Comparison of ENCODE assay signal across 8 mouse cellular contexts in genomic region chr2:180578686-180579085, GRCm38 (mm10). TPM values are rescaled to one million over a fixed set of nuclear protein-coding genes. Genes with fewer than 3 reads are reported as not detected.
DNase-seq lines count a peak whose midpoint lies in the region.

No protein-coding gene starts in this region.

- intact Hi-C loops in gastrocnemius, postnatal 36 days (cut with DNase I): loop anchor here (1.0 to 5.0 kb wide), 2 partner anchors 105 to 226 kb away; no protein-coding TSS in a partner anchor

- DNase-seq in left cerebral cortex, adult 18-20 months (ENCODE audit: low spot score in 2 of 2): peak; percentile 69 to 86
- DNase-seq in left cerebral cortex, adult 11 months (ENCODE audit: low spot score): no peak
- DNase-seq in MEL-GATA-1-ER (ENCODE audit: extremely low read depth, low read depth): peak; percentile 28
- DNase-seq in cerebellum, adult 9-10 months: peak; percentile 70
- peak; percentile 34 to 56 for DNase-seq in gastrocnemius, postnatal 36 days
- DNase-seq in left cerebral cortex, adult 8-10 months (ENCODE audit: low spot score in 2 of 2): peak; percentile 18 to 60
- DNase-seq in natural killer cell, adult 2 months (ENCODE audit: low spot score in 2 of 2): peak; percentile 40 to 67
- peak; percentile 66 for DNase-seq in thymus, postnatal 25 days

RNA-seq across cellular contexts. Expression of gene Mrgbp, which starts 2.4 kb away (rescaled TPM):
- 10 to 100 TPM; 19.2 to 19.4 TPM for total RNA-seq in left cerebral cortex, adult 18-20 months (2021)
- total RNA-seq in gastrocnemius, postnatal 36 days (2021): 1 to 10 TPM; 4.2 to 5.3 TPM
- 10 to 100 TPM; 16.6 to 20.5 (median 18.4) TPM for total RNA-seq in left cerebral cortex, adult 8-10 months (2022)

RNA-seq across cellular contexts. Expression of gene Ogfr, which starts 10.4 kb away (rescaled TPM):
- total RNA-seq in left cerebral cortex, adult 18-20 months (2021): 10 to 100 TPM; 31.2 to 33.7 TPM
- total RNA-seq in gastrocnemius, postnatal 36 days (2021): 10 to 100 TPM; 20.4 to 21.4 TPM
- 10 to 100 TPM; 29.6 to 34.7 (median 31.8) TPM for total RNA-seq in left cerebral cortex, adult 8-10 months (2022)

RNA-seq across cellular contexts. Expression of gene Col9a3, which starts 18.9 kb away (rescaled TPM):
- 1 to 10 TPM; 3.5 to 4.4 TPM for total RNA-seq in left cerebral cortex, adult 18-20 months (2021)
- under 1 TPM in 1 of 2 experiments, not detected in 1; 0.15 TPM for total RNA-seq in gastrocnemius, postnatal 36 days (2021)
- total RNA-seq in left cerebral cortex, adult 8-10 months (2022): 10 to 100 TPM in 2 of 4 experiments, 1 to 10 TPM in 2; 6.0 to 13.1 (median 10.2) TPM
